Mouse (Mus musculus) small intestine, adult 2 months (tissue): ENCODE measurements around the gene Unc5a. TPM values are rescaled to one million over a fixed set of nuclear protein-coding genes. Genes with fewer than 3 reads are reported as not detected.

ENCODE experiments used
- H3K27ac ChIP-seq: fragments of 200-500 bp; 2 replicates; pipeline ENCODE4 v1.5.1; 2012; ENCODE audit warnings: low read depth, low read length, control low read depth, inconsistent platforms; ENCODE audit not compliant: insufficient read depth
- H3K27me3 ChIP-seq: fragments of 200-500 bp; 2 replicates; pipeline ENCODE4 v1.6.1; 2012; ENCODE audit warnings: mild to moderate bottlenecking, moderate library complexity, low read length, inconsistent platforms; ENCODE audit not compliant: control insufficient read depth, insufficient read depth
- H3K36me3 ChIP-seq: fragments of 200-500 bp; 2 replicates; pipeline ENCODE4 v1.6.1; 2012; ENCODE audit warnings: mild to moderate bottlenecking, low read length, control low read depth, inconsistent platforms; ENCODE audit not compliant: control insufficient read depth, insufficient read depth
- H3K4me1 ChIP-seq: fragments of 200-500 bp; 2 replicates; pipeline ENCODE4 v1.6.1; 2012; ENCODE audit warnings: low read length, inconsistent platforms, mixed read lengths; ENCODE audit not compliant: control insufficient read depth, insufficient read depth, insufficient read length
- H3K4me3 ChIP-seq: fragments of 200-500 bp; 2 replicates; pipeline ENCODE4 v1.5.1; 2012; ENCODE audit warnings: low read depth, mild to moderate bottlenecking, control low read depth, inconsistent platforms, low read length, moderate library complexity
- CTCF ChIP-seq: fragments of 200-500 bp; IDR thresholded peaks from 2 replicates; pipeline ENCODE4 v1.5.1; 2012; ENCODE audit warnings: low read depth, mild to moderate bottlenecking, control low read depth, inconsistent platforms, low read length, moderate library complexity, mixed read lengths; ENCODE audit not compliant: insufficient replicate concordance, insufficient read length; ENCODE audit errors: extremely low read depth
- POLR2A ChIP-seq: fragments of 200-500 bp; IDR thresholded peaks from 2 replicates; pipeline ENCODE4 v1.6.1; 2012; ENCODE audit warnings: low read depth, mild to moderate bottlenecking, control low read depth, inconsistent platforms, low read length, moderate library complexity
- WGBS: fragments of 180-500 bp; shearing (Covaris S2); methylation state at CpG from one replicate; pipeline ENCODE4 v1.1.7; 2018; 5-methylcytosine and 5-hydroxymethylcytosine counted together
- polyA plus RNA-seq: library from polyadenylated mRNA; depleted of rRNA; stranded (reverse); fragments of >200 nt; gene quantifications from 2 replicates; pipeline ENCODE4 v1.2.3, GENCODE M21; 2012

The Unc5a gene
- polyA plus RNA-seq, 1 experiment, result 4.4 TPM

DNA sequence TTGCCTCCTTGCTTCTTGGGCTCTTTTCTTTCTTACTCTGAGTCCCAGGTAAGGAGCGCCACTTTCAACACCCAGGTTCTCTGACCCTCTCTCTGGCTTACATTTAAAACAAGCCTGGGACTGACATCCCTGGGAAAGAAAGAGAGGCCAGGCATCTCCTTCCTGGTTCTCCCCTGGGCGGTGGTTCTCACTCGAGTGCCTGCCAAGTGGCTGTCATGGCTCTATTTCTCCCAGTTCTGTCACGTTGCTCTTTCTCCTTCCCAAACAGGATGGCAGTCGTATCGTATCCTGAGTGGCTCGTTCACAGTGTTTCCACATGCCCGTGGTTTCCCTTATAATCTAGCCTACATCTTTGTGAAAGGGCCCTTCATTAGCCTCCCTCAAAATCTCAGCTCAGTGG is 23.7 kb upstream of the Unc5a start:
- TF ChIP-seq CTCF (no peak), POLR2A (no peak)
- H3K27ac ChIP-seq, result no peak overlapping the region
- H3K36me3 ChIP-seq, result no peaks in the 10 kb centered on the region
- 62% methylated on average over 8 of the region's 8 CpGs for WGBS
- no peak overlapping the region for H3K4me3 ChIP-seq
- no peaks in the 10 kb centered on the region for H3K27me3 ChIP-seq
- H3K4me1 ChIP-seq, result no peaks in the 10 kb centered on the region

DNA sequence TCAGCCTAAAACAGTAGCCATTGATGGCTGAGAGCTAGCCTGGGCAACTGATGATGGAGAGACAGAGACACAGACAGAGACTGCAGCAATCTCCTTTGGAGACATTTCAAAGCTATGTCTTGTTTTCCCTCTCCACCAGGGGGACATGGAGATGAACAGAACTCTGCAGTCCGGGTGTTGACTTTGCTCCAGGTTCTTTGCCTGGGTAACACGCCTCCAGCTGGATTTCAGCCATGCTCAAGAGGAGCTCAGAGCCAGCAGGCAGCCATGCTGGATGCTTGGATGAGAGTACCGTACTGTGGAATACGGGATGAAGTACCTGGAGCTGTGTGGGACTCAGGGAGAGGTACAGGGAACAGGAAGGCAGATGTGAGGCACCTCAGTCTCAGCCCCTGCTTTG is 22.6 kb upstream of the Unc5a start:
- Histone ChIP-seq H3K4me3 (no peak overlapping the region), H3K27me3 (no peaks in the 10 kb centered on the region), H3K36me3 (no peaks in the 10 kb centered on the region), H3K4me1 (no peaks in the 10 kb centered on the region), H3K27ac (no peak overlapping the region)
- 44% methylated on average over 4 of the region's 4 CpGs for WGBS
- TF ChIP-seq POLR2A, result no peak
- no peak for TF ChIP-seq CTCF

DNA sequence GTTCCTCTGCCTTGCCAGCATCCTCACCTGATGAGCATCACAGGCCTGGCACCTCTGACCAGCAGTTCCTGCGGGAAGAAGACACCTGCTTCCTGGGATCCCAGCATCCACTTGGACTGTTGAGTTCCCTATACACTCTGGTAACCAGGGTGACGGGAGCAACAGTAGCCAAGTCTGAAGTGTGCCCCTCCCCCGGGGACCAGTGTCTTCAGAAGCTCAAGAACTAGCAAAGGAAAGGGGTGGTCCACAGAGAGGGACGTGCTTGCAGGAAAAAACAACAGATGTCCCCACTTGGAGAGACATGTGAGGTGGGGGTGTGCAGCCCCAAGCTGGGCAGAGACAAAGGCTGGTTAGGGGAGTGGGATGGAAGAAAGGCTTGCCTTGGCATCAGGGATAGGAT is 19.1 kb upstream of the Unc5a start:
- no peak overlapping the region for H3K4me3 ChIP-seq
- H3K36me3 ChIP-seq, result no peaks in the 10 kb centered on the region
- H3K27me3 ChIP-seq, result no peaks in the 10 kb centered on the region
- no peak overlapping the region for H3K27ac ChIP-seq
- no peaks in the 10 kb centered on the region for H3K4me1 ChIP-seq
- no peak for TF ChIP-seq POLR2A
- no peak for TF ChIP-seq CTCF
- WGBS, result 44% methylated on average over 4 of the region's 4 CpGs

DNA sequence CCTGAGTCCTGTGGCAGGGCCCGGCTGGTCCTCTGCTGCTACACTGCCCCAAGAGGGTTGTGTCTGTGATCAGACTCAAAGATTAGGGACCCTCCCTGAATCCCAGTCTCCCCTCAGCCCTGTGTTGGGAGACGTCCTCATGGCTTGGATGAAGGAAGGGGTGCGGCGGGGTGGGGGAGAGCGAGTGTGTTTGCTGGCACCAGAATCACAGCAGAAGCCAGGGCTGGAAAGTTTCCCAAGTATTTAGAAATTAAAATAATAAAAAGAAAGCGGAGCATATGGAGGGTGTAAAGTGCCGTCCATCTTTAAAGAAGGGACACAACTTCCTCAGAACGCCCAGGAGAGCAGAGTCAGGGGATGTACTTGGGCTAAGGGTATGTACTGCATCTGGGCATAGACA is 14.3 kb upstream of the Unc5a start:
- TF ChIP-seq POLR2A (no peak), CTCF (no peak)
- WGBS, result 70% methylated on average over 8 of the region's 8 CpGs
- no peak overlapping the region for H3K27ac ChIP-seq
- no peaks in the 10 kb centered on the region for H3K27me3 ChIP-seq
- no peaks in the 10 kb centered on the region for H3K36me3 ChIP-seq
- no peaks in the 10 kb centered on the region for H3K4me1 ChIP-seq
- no peak overlapping the region for H3K4me3 ChIP-seq

DNA sequence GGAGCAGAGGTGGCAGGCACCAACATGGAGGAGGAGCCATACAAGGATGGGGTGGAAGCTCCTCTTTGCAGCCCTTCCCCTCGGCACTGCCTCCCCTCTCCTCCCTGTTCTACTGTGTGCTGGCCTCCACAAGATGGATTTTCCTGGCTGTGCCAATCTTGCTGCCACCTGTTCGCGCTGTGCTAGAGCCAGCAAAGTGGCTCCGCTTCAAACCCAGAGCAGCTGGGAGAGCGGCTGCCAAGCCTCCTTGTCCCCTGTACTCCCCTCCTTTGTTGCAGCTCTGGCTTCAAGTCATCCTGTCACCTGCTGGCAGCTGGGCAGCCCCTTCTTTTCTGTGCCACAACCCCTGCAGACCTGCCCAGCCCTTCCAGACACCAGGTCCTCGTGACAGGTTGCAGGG is 13.0 kb upstream of the Unc5a start:
- Histone ChIP-seq H3K4me3 (no peak overlapping the region), H3K36me3 (no peaks in the 10 kb centered on the region), H3K27me3 (no peaks in the 10 kb centered on the region), H3K4me1 (no peaks in the 10 kb centered on the region), H3K27ac (no peak overlapping the region)
- no peak for TF ChIP-seq POLR2A
- TF ChIP-seq CTCF, result no peak
- 65% methylated on average over 6 of the region's 6 CpGs for WGBS

DNA sequence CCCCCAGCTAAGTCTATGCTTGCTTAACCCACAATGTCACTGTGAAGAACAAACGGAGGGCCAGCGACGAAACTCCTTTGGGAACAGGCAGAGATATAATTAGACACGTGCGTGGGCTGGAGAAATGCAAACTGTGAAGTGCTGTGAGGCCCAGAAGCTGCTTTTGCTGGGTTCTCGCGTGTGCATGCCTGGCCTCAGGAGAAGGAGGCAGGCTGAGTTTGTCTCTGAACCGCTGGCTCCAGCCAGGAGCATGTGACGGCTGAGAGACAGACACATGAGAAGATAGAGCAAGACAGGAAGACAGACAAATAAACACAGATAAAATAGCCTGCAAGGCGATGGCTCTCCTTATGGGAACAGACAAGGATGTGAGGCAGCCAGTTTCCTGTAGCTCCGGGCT is 11.3 kb upstream of the Unc5a start:
- 47% methylated on average over 11 of the region's 11 CpGs for WGBS
- Histone ChIP-seq H3K4me3 (no peak overlapping the region), H3K27ac (no peak overlapping the region), H3K27me3 (no peaks in the 10 kb centered on the region), H3K4me1 (no peaks in the 10 kb centered on the region), H3K36me3 (no peaks in the 10 kb centered on the region)
- no peak for TF ChIP-seq POLR2A
- TF ChIP-seq CTCF, result no peak

DNA sequence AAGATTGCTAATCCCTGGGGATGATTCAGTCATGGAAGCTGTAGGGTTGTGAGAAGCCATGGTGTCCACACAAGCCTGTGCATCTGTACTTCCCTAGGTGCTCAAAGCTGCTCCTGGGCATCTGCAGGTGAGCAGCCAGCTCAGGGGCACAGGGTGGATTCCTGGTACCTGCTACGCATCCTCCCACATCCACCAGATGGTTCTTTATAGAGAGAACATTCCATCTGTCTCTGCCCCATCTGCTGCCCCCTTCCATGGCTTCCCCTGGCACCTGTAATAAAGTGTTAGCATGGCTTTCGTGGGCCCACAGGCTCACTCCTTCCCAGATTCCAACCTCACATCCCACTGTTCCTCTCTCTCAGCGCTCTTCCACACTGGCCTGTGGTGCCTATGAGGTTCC is 10.7 kb upstream of the Unc5a start:
- TF ChIP-seq POLR2A, result no peak
- TF ChIP-seq CTCF, result no peak

More for the DNA sequence above, 10.7 kb upstream of the Unc5a start:
- Histone ChIP-seq H3K4me3 (no peak overlapping the region), H3K27ac (no peak overlapping the region), H3K36me3 (no peaks in the 10 kb centered on the region), H3K27me3 (no peaks in the 10 kb centered on the region), H3K4me1 (no peaks in the 10 kb centered on the region)
- 81% methylated on average over 3 of the region's 3 CpGs for WGBS
